In genomic region chr2:49710223-49710622, GRCm38 (mm10) we compare ENCODE assay signal across 8 mouse cellular contexts.
DNase-seq lines count a peak whose midpoint lies in the region; ATAC-seq and TF ChIP-seq lines count a peak whose summit lies in the region.

No protein-coding gene starts in this region.

- H3K27me3 ChIP-seq in forebrain, embryonic 13.5 days = no peaks in the 10 kb centered on the region
- H3K27me3 ChIP-seq in forebrain, embryonic 15.5 days = no peaks in the 10 kb centered on the region
- H3K27me3 ChIP-seq in liver, postnatal 0 days (ENCODE audit: insufficient read depth, low read length) = no peaks in the 10 kb centered on the region
- H3K27me3 ChIP-seq in liver, embryonic 12.5 days (replicated peaks) = no peaks in the 10 kb centered on the region
- no peaks in the 10 kb centered on the region for H3K27me3 ChIP-seq in E14TG2a.4 (ENCODE audit: insufficient read depth, low read length)

- no peak for TF ChIP-seq EP300 in liver, postnatal 0 days (IDR thresholded peaks at IDR 0.05; ENCODE audit: low read depth)

- no peak for DNase-seq in liver, postnatal 0 days
- DNase-seq in layer of hippocampus, adult 8-10 months (ENCODE audit: low spot score in 2 of 2) = no peak
- no peak for DNase-seq in urinary bladder, postnatal 25 days (ENCODE audit: low spot score)

- WGBS in forebrain, embryonic 13.5 days = 72% methylated on average over 3 of the region's 3 CpGs
- 74% methylated on average over 3 of the region's 3 CpGs for WGBS in forebrain, embryonic 15.5 days
- WGBS in liver, postnatal 0 days (ENCODE audit: insufficient replicate concordance) = 64% methylated on average over 3 of the region's 3 CpGs
- WGBS in liver, embryonic 12.5 days (ENCODE audit: insufficient replicate concordance) = 67% methylated on average over 3 of the region's 3 CpGs

- H3K9ac ChIP-seq in forebrain, embryonic 13.5 days = no peak overlapping the region
- H3K9ac ChIP-seq in forebrain, embryonic 15.5 days (replicated peaks) = no peak overlapping the region
- no peak overlapping the region for H3K9ac ChIP-seq in liver, postnatal 0 days (replicated peaks)
- no peak overlapping the region for H3K9ac ChIP-seq in liver, embryonic 12.5 days

- TF ChIP-seq CTCF in liver, postnatal 0 days (IDR thresholded peaks at IDR 0.05; ENCODE audit: low read depth) = peak; percentile 51
- peak; percentile 27; the same call in 1 of the 2 replicates for TF ChIP-seq CTCF in E14TG2a.4 (conservative IDR thresholded peaks at IDR 0.05; ENCODE audit: low read length)

- H3K4me1 ChIP-seq in forebrain, embryonic 13.5 days = peaks cover 7% of the 10 kb centered on the region
- no peaks in the 10 kb centered on the region for H3K4me1 ChIP-seq in forebrain, embryonic 15.5 days
- H3K4me1 ChIP-seq in liver, postnatal 0 days (ENCODE audit: insufficient read depth) = no peaks in the 10 kb centered on the region
- H3K4me1 ChIP-seq in liver, embryonic 12.5 days = no peaks in the 10 kb centered on the region
- H3K4me1 ChIP-seq in E14TG2a.4 (replicated peaks; ENCODE audit: low read depth, low read length) = peaks cover 8% of the 10 kb centered on the region

- no peaks in the 10 kb centered on the region for H3K9me3 ChIP-seq in forebrain, embryonic 13.5 days (replicated peaks)
- H3K9me3 ChIP-seq in forebrain, embryonic 15.5 days = no peaks in the 10 kb centered on the region
- no peaks in the 10 kb centered on the region for H3K9me3 ChIP-seq in liver, postnatal 0 days (ENCODE audit: low read length)
- H3K9me3 ChIP-seq in liver, embryonic 12.5 days (replicated peaks) = no peaks in the 10 kb centered on the region
- no peaks in the 10 kb centered on the region for H3K9me3 ChIP-seq in E14TG2a.4 (ENCODE audit: low read length)

- ATAC-seq in forebrain, embryonic 13.5 days = peak; percentile 55; the same call in 1 of the 2 replicates
- no peak for ATAC-seq in forebrain, embryonic 15.5 days (replicated peaks)
- no peak for ATAC-seq in liver, postnatal 0 days
- ATAC-seq in liver, embryonic 12.5 days = no peak
- peak; percentile 35; the same call in 1 of the 2 replicates for ATAC-seq in granulocyte monocyte progenitor cell, adult 5-6 weeks (replicated peaks; ENCODE audit: poor library complexity, severe bottlenecking)

- peaks cover 73% of the 10 kb centered on the region for H3K36me3 ChIP-seq in forebrain, embryonic 13.5 days (ENCODE audit: poor library complexity, severe bottlenecking)
- H3K36me3 ChIP-seq in forebrain, embryonic 15.5 days = peaks cover 41% of the 10 kb centered on the region
- H3K36me3 ChIP-seq in liver, postnatal 0 days (replicated peaks; ENCODE audit: insufficient read depth, low read length) = no peaks in the 10 kb centered on the region
- H3K36me3 ChIP-seq in liver, embryonic 12.5 days = no peaks in the 10 kb centered on the region
- peaks cover 29% of the 10 kb centered on the region for H3K36me3 ChIP-seq in E14TG2a.4 (ENCODE audit: insufficient read depth, low read length)

- H3K4me2 ChIP-seq in forebrain, embryonic 13.5 days = no peak overlapping the region
- H3K4me2 ChIP-seq in forebrain, embryonic 15.5 days (replicated peaks) = no peak overlapping the region
- no peak overlapping the region for H3K4me2 ChIP-seq in liver, postnatal 0 days (ENCODE audit: low read depth, low read length)
- H3K4me2 ChIP-seq in liver, embryonic 12.5 days = no peak overlapping the region

- no peak overlapping the region for H3K4me3 ChIP-seq in forebrain, embryonic 13.5 days
- H3K4me3 ChIP-seq in forebrain, embryonic 15.5 days = no peak overlapping the region
- H3K4me3 ChIP-seq in liver, postnatal 0 days (ENCODE audit: low read depth, low read length) = no peak overlapping the region
- no peak overlapping the region for H3K4me3 ChIP-seq in liver, embryonic 12.5 days
- no peak overlapping the region for H3K4me3 ChIP-seq in E14TG2a.4 (replicated peaks; ENCODE audit: low read length)

- H3K27ac ChIP-seq in forebrain, embryonic 13.5 days = no peak overlapping the region
- no peak overlapping the region for H3K27ac ChIP-seq in forebrain, embryonic 15.5 days (replicated peaks)
- H3K27ac ChIP-seq in liver, postnatal 0 days (ENCODE audit: low read depth) = no peak overlapping the region
- no peak overlapping the region for H3K27ac ChIP-seq in liver, embryonic 12.5 days

Comparison
In these comparisons a context has a peak if more than half of its experiments do, and no peak if none do; other contexts are left out.
1. ATAC-seq: peak in forebrain, embryonic 13.5 days (single experiment) and granulocyte monocyte progenitor cell, adult 5-6 weeks (single experiment); none in forebrain, embryonic 15.5 days (single experiment), liver, postnatal 0 days (single experiment) and liver, embryonic 12.5 days (single experiment).